Mouse (Mus musculus) urinary bladder, postnatal 10 days (tissue): Measurements from ENCODE around the gene Hnmt.
"Not testable (repeated sequence)": the region's sequence is repeated elsewhere in the genome, so short reads cannot be mapped to it uniquely, and the experiment has no call there.

Source experiments
- DNase-seq: peaks from one replicate; pipeline ENCODE4 v3.0.0; 2022; ENCODE audit warnings: low spot score

Gene Hnmt

GRCm38 (mm10) chr2:24049344-24049990 lies at the start of gene Hnmt:
TSS of gene Hnmt (minus strand) at chr2:24049394.
- no peak for DNase-seq

DNA sequence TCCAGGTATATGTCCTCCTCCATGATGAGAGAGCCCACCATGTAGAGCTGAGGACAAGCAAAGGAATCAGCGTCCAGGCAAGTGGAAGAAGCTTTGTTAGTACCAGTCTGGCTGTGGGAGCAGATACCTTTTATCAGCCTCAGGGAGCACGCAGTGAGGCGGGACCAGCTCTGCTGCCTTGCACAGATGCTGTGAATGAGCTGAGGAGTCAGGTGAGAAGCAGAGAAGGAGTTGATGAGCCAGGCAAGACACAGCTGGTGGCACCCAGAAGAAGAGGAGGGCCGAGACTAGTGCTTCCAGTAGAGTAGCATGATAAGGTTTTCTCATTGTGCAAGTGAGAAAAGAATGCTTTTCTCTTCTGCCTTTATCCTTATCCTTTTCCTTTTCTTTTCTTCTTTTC lies 47.3 kb upstream of the Hnmt start, which contains the start of gene Tbpl2:
Gene Tbpl2 (minus strand): TSS at position 101 of the 400 bp plus-strand sequence.
- DNase-seq, result no peak

GRCm38 (mm10) chr2:24090921-24091320 lies 41.7 kb upstream of the Hnmt start:
- DNase-seq, result no peak

GRCm38 (mm10) chr2:24050459-24050858 lies 1.3 kb upstream of the Hnmt start:
- DNase-seq, result no peak

DNA sequence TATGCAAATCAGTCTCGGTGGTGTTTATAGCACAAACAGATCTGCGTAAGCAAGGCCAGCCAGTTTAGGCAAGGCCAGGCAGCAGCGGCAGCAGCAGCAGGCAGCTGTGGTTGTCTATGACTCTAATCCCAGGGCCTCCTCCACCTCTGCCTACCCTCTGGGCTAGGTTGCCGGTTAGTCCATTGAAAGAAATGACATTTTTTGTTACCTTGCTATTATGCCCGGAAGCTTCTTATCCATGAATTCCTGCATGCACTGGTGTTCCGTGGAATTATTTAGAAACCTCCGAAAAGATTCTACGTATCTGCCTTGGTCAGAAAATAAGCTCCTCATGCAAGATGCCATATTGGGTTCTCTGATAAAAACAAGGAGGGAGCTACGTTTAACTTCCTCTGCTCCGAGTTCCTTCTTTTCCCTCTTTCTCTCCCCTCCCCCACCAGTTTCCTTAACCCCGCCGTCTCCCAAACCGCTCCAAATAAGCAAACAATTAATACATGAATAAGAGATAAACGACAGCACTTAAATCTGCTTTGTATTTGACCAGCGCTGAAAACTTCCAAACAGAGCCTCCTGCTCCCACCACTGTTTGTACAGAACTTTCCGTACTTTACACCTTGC lies 605 bp downstream of the Hnmt start:
- no peak for DNase-seq

- no peak for DNase-seq
These were observed 1.4 kb downstream of the Hnmt start for GRCm38 (mm10) chr2:24047551-24048479.

- DNase-seq, result no peak
These were observed 6.3 kb downstream of the Hnmt start for GRCm38 (mm10) chr2:24042901-24043300.

- DNase-seq, result no peak
These were observed 8.7 kb downstream of the Hnmt start for GRCm38 (mm10) chr2:24040531-24040930.

- DNase-seq, result not testable (repeated sequence)
These were observed 29.8 kb downstream of the Hnmt start for GRCm38 (mm10) chr2:24019386-24019785.

DNA sequence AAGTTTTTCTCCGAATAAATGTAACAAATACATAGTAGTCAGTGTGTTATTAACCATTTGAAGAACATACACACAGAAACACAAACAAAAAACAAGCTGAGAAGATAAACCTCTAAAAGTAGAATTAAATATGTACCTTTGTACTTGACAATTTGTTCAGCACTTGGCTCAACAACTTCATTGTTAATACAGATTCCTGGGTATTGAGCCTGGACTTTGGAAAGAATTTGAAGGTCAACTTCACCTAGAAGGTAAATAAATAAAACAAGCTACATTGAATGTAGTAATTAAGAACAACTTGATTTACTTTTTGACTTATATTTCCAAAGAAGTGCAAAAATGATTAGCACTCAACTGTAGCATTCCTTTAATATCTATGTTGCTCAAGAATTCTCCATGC lies 30.2 kb downstream of the Hnmt start:
- DNase-seq, result no peak

DNA sequence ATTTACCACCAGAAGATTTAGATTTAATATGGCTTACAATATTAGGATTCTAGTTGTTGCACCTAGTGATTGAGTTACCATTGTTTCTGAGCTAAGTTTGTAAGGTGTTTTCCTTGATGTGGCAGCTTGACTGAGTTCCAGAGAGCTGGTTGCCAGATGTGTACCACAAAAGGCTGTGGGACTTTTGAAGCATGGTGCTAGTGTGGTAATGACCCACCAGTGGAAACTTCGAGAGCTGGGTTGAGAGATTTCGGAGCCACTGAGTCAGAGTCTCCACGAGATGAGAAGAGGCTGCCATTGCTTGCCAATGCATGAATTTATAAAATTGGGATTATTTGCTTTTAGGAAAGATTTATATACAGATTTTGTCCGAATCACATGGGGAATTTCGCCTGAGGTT lies 34.2 kb downstream of the Hnmt start:
- DNase-seq, result no peak

GRCm38 (mm10) chr2:23999323-23999722 lies 49.9 kb downstream of the Hnmt start:
- DNase-seq, result no peak

GRCm38 (mm10) chr2:23998836-23999235 lies 50.4 kb downstream of the Hnmt start:
- DNase-seq, result no peak

DNA sequence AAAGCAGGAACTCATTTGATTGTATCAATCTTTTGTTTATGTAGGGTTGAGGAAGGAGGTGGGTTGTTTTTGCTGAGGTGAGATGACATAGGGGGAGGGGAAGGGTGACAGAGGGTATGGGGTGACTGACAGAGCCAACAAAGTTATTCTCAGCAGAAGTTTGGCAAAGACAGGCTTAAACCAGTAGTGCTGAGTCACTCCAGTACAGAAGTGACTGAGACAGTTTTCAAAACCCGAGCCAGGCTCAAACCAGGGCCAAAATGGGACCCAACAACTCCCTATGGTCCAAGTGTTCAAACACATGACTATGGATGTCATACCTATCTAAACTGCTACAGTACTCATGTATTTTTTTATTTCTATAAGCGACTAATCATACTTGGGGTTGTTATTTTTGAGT lies 52.4 kb downstream of the Hnmt start:
- no peak for DNase-seq

GRCm38 (mm10) chr2:23990034-23990573 lies 59.1 kb downstream of the Hnmt start:
- DNase-seq, result not testable (repeated sequence)

- no peak for DNase-seq
These were observed 61.9 kb downstream of the Hnmt start for GRCm38 (mm10) chr2:23987283-23987682.

GRCm38 (mm10) chr2:23983343-23983742 lies 65.9 kb downstream of the Hnmt start:
- DNase-seq, result no peak

- DNase-seq, result no peak
These were observed 66.3 kb downstream of the Hnmt start for GRCm38 (mm10) chr2:23982860-23983259.

DNA sequence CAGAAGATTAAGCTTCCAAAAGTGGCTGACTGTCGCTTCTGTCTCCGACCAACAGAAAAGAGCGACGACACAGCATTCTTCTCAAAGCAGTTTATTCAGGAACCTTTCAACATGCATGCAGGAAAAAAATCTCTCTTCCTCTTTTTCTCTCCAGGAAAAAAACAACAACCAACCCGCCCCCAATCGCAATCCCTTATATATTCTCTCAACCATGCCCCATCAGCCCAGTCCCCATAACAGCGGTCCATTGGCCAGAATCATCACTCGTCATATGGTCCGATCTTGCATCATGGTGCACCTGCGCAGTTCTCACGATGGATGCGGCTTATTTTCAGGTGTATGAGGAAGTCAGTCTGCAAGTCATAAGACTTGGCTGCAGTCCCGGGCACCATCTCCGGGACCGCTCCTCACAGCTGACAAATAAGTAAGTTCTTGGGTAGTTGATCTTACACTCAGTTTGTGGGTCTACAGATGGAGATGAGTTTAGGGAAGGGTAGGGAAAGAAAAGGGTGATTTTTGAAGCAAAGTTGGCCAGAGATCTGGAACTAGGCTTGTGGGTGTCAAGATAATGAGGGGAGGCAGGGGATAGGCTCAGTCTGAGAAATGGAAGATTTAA lies 88.4 kb downstream of the Hnmt start:
- not testable (repeated sequence) for DNase-seq
